Mouse (Mus musculus): ENCODE results near the gene Hist1h2bh.
"Not testable (repeated sequence)": the region's sequence is repeated elsewhere in the genome, so short reads cannot be mapped to it uniquely, and the experiment has no call there.

DNA sequence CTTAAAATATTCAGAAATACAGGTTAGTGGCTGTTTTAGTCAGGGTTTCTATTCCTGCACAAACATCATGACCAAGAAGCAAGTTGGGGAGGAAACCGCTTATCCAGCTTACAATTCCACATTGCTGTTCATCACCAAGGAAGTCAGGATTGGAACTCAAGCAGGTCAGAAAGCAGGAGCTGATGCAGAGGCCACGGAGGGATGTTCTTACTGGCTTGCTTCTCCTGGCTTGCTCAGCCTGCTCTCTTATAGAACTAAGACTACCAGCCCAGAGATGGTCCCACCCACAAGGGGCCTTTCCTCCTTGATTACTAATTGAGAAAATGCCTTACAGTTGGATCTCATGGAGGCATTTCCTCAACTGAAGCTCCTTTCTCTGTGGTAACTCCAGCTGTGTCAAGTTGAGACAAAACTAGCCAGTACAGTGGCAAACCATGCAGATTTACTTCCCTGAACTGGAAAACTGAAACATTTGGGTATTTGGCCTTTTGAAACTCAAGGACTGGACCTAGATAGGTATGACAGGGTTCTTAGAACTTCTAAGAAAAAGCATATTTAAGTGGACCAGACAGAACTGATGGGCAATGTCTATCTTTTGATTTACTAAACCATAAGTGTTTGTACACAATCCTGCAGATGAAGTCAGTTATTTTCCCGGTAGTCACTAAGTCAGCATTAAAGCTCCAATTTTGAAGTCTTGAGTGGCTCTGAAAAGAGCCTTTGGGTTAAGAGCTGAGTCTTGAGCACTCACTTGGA is 789 bp downstream of the Hist1h2bh start:
- not testable (repeated sequence) for TF ChIP-seq CTCF (IDR thresholded peaks at IDR 0.05; ENCODE audit: control insufficient read depth, insufficient read depth, insufficient read length); CEBPB (IDR thresholded peaks at IDR 0.05; ENCODE audit: low read depth); MYOD1 (IDR thresholded peaks at IDR 0.05; ENCODE audit: control insufficient read depth, insufficient read length, low read depth); MAX (IDR thresholded peaks at IDR 0.05)

Data from C2C12 (cell line).